Mouse (Mus musculus) testis, adult 2 months (tissue): Measurements from ENCODE around the gene Ap2a2. TPM values are rescaled to one million over a fixed set of nuclear protein-coding genes. Genes with fewer than 3 reads are reported as not detected.

ENCODE experiments used
- H3K27ac ChIP-seq: fragments of 200-500 bp; 2 replicates; pipeline ENCODE4 v1.5.1; 2012; ENCODE audit warnings: low read depth, low read length; ENCODE audit not compliant: control insufficient read depth, insufficient read depth
- H3K27me3 ChIP-seq: fragments of 200-500 bp; 2 replicates; pipeline ENCODE4 v1.6.1; 2012; ENCODE audit warnings: mild to moderate bottlenecking, low read length, moderate library complexity; ENCODE audit not compliant: control insufficient read depth, insufficient read depth
- H3K36me3 ChIP-seq: fragments of 200-500 bp; 2 replicates; pipeline ENCODE4 v1.6.1; 2012; ENCODE audit warnings: mild to moderate bottlenecking, low read length; ENCODE audit not compliant: control insufficient read depth, insufficient read depth
- H3K4me1 ChIP-seq: fragments of 200-500 bp; 2 replicates; pipeline ENCODE4 v1.6.1; 2012; ENCODE audit warnings: low read length; ENCODE audit not compliant: control insufficient read depth, insufficient read depth
- H3K4me3 ChIP-seq: fragments of 200-500 bp; 2 replicates; pipeline ENCODE4 v1.5.1; 2012; ENCODE audit warnings: low read depth, mild to moderate bottlenecking, low read length, moderate library complexity, mixed read lengths; ENCODE audit not compliant: control insufficient read depth
- CTCF ChIP-seq: fragments of 200-500 bp; IDR thresholded peaks from 2 replicates; pipeline ENCODE4 v1.5.1; 2012; ENCODE audit warnings: low read depth, mild to moderate bottlenecking, inconsistent platforms, low read length, moderate library complexity; ENCODE audit not compliant: control insufficient read depth, insufficient read depth, insufficient replicate concordance
- POLR2A ChIP-seq: fragments of 200-500 bp; IDR thresholded peaks from 2 replicates; pipeline ENCODE4 v1.6.1; 2012; ENCODE audit warnings: low read depth, mild to moderate bottlenecking, inconsistent platforms, low read length, moderate library complexity; ENCODE audit not compliant: control insufficient read depth
- polyA plus RNA-seq: library from polyadenylated mRNA; depleted of rRNA; stranded (reverse); fragments of >200 nt; gene quantifications from 2 replicates; pipeline ENCODE4 v1.2.3, GENCODE M21; 2012

Gene Ap2a2
- polyA plus RNA-seq, 1 experiment, result 25.4 TPM

DNA sequence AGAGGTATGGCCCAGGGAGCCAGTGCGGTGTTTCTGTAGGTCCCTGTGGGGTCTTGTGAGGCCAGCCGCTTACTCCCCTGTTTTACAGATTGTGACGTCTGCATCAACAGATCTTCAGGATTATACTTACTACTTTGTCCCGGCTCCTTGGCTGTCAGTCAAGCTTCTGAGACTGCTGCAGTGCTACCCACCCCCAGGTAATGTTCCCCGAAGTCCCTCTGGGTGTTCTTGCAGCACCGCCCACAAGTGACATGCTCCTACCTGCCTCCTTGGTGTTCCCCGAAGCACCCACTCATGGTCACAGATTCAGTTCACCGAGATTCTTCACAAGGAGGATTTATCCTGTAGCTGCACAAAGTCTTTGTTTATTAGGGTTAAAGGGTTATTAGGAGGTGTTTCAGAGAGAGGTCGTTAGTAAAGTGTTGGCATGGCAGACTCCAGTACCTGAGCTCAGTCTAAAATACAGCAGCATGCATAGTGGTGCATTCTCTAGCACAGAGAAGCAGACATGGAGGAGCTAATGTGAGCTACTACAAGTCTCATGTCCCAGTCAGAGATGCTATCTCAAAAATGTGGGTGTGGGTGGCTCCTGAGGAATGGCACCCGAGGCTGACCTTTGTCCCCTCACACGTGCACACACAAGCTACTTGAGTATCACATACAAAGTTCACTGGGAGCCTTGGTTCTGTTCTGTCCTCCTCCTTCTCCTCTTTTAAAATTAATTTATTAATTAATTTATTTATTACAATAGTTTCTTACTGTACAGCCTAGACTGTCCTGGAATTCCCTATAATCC, 47.9 kb downstream of the Ap2a2 start:
- H3K4me3 ChIP-seq, result no peak overlapping the region; the same call in 1 of the 2 replicates
- H3K27ac ChIP-seq, result no peak overlapping the region
- peaks cover 4% of the 10 kb centered on the region; the same call in 1 of the 2 replicates for H3K36me3 ChIP-seq
- H3K27me3 ChIP-seq, result no peaks in the 10 kb centered on the region
- TF ChIP-seq CTCF (no peak), POLR2A (no peak)
- H3K4me1 ChIP-seq, result peaks cover 3% of the 10 kb centered on the region; the same call in 1 of the 2 replicates

DNA sequence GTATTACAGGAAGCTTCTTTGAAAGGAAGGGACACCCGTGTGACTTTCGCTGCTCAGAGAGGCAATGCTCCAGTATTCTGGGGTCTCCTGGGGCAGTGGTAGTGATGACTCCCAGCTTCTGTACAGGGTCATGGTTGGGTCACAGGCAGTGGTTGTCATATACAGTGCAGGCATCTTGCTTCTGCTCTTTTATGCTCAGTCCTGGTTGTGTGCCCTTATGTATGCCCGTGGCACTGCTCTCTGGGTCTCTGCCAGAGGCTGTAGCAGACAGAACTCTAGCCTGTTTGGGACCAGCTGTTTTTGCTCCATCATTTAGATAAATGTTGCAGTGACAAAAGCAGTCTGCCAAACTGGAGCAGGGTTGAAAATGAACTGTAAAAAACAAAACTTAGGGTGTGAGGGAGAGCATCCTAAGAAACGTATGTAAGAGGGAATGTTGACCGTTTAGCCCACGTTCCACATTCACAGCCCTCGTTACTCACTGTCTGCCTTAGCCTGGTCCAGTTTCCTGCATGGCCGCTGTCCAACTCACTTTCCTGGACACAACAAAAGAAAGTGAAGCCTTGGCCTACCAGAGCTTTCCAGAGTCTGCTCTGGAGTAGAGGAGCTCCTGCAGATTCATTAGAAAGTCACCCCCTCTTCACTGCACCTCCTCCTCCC, 49.9 kb downstream of the Ap2a2 start:
- TF ChIP-seq POLR2A (no peak), CTCF (no peak)
- Histone ChIP-seq H3K36me3 (peaks cover 4% of the 10 kb centered on the region; the same call in 1 of the 2 replicates), H3K27ac (no peak overlapping the region), H3K4me1 (peaks cover 5% of the 10 kb centered on the region; the same call in 1 of the 2 replicates), H3K27me3 (no peaks in the 10 kb centered on the region), H3K4me3 (peak overlapping the region; percentile 78)

DNA sequence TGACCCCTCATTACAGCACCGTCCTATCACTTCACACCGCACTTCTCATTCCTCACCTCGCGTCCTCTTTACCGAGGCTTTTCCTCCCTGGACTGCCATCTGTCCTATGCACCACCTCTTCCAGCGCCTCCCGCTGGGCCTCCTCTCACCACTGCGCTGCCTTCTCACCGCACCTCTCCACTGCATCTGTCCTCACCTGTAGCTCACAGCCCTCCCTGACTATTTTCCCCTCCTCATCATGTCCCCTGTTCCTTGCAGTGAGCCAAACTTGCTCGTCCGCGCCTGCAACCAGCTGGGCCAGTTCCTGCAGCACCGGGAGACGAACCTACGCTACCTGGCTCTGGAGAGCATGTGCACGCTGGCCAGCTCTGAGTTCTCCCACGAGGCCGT, 50.4 kb downstream of the Ap2a2 start:
- TF ChIP-seq POLR2A (no peak), CTCF (no peak)
- Histone ChIP-seq H3K4me3 (peak overlapping the region; percentile 78), H3K36me3 (peaks cover 4% of the 10 kb centered on the region; the same call in 1 of the 2 replicates), H3K4me1 (peaks cover 5% of the 10 kb centered on the region; the same call in 1 of the 2 replicates), H3K27ac (no peak overlapping the region), H3K27me3 (no peaks in the 10 kb centered on the region)

DNA sequence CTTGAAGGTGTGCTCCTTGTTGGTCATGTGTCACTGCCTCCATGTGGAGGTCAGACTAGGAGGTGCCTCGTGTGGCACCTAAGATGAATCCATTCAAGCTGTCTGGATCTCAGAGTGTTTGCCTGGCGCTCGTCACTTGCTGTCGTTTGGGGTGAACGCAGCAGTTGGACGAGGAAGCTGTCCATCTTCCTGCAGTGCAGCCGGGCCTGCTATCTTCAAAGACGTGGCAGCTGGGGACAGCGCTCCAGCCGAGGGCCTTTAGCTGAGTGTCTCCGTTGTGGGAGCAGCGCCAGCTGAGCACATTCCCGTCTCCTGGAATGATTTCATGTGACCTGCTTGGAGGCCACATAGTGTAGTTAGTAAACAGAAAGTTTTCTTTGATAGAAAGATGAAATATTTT, 50.8 kb downstream of the Ap2a2 start:
- TF ChIP-seq POLR2A, result no peak
- no peak for TF ChIP-seq CTCF
- Histone ChIP-seq H3K27me3 (no peaks in the 10 kb centered on the region), H3K36me3 (peaks cover 4% of the 10 kb centered on the region; the same call in 1 of the 2 replicates), H3K4me3 (peak overlapping the region; percentile 78), H3K4me1 (peaks cover 5% of the 10 kb centered on the region; the same call in 1 of the 2 replicates), H3K27ac (no peak overlapping the region)

DNA sequence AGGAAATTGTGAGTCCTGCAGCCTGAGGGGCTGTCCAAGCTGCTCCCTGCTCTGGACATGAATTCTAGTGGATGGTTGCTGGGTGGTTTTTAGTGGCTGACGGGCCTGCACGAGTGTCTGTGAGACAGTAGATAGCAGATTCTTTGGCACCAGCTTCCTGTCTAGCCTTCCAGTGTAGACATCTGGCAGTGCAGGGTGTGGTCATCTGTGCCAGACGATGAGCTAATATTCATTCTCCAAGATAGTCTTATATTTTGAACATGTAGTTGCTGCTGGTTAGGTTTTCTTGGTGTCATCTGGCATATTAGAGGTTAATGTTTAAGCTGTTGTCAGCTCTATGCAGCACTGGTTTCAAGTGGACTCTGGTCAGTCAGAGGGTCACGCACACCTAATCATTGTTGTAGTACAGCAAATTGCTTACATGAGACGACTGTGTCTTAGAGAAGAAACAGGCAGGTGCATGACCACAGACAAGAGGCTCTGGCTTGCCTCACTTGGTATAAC, 52.4 kb downstream of the Ap2a2 start:
- Histone ChIP-seq H3K27me3 (no peaks in the 10 kb centered on the region), H3K27ac (no peak overlapping the region), H3K36me3 (peaks cover 4% of the 10 kb centered on the region; the same call in 1 of the 2 replicates), H3K4me3 (peak overlapping the region; percentile 89), H3K4me1 (peaks cover 5% of the 10 kb centered on the region; the same call in 1 of the 2 replicates)
- TF ChIP-seq CTCF, result no peak
- no peak for TF ChIP-seq POLR2A

DNA sequence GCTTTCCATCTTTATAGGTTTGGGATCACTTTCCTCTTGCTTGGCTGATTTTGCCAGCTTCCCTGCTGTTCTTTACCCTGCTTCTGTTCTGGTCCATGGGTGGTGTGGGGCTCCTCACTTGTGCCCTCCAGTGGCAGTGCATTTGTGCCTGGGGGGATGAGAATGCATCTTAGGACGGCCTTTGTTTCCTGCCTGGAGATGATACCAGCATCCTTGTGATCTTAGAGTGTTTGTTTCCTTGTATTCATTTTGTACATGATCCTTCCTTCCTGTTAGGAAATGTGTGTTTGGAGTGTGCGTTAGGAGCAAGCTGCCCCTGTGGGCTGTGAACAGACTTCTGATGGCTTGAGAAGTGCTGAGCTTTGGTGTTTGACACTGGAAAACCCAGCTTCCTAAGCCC, 62.2 kb downstream of the Ap2a2 start:
- Histone ChIP-seq H3K36me3 (no peaks in the 10 kb centered on the region), H3K4me3 (peak overlapping the region; percentile 76), H3K4me1 (no peaks in the 10 kb centered on the region), H3K27me3 (no peaks in the 10 kb centered on the region), H3K27ac (no peak overlapping the region)
- no peak for TF ChIP-seq POLR2A
- no peak for TF ChIP-seq CTCF
